Mouse (Mus musculus): Measurements from ENCODE around the gene P2rx7.

GRCm38 (mm10) chr5:122676002-122676401, 32.3 kb downstream of the P2rx7 start:
- TF ChIP-seq POLR2A (IDR thresholded peaks at IDR 0.05; ENCODE audit: low read depth, low read length): no peak
- no peak for TF ChIP-seq CTCF (conservative IDR thresholded peaks at IDR 0.05; ENCODE audit: insufficient read depth, insufficient read length, low read depth, low read length)
